Mouse (Mus musculus): ENCODE measurements around the gene Nup62. TPM values are rescaled to one million over a fixed set of nuclear protein-coding genes. Genes with fewer than 3 reads are reported as not detected.

Nup62 gene
- 88.6 and 98.6 TPM in 2 replicates for polyA plus RNA-seq (2015; fragmentation: Nextera tagmentation; extraction: Ambion mirVana)

DNA sequence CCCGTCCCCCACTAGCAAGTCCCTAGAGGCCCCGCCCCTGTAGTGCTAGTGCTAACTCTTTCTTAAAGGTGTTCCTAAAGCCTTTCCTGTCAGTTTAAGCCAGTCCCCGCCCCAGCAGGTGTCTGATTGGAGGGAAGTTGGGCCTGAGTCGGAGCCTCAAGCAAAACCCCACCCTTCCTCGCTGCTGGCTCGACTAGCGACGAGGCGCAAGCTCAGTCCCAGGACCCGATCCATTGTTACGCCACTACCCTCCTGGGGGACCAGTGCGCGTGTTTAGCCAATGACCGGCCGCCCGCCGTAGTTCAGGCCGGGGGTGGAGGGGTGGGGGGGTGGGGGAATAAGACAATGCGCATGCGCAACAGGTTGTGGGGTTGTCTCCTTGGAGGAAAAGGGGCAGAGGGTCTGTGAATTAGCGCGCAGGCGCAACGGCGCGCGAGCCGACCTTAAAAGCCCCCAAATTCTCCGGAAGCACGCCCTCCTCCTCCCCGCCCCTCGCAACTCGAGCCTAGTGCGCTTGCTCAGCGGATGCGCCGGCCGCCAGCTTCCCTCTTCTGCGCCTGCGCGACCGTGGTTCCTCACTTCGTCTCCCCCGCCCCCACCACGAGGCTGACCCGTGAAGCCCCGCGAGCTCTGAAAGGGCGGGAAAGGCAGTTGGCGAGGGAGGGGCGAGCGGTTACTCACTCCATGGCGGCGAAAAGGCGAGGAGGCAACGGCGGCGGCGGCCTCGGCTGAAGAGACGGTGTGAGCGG is at the start of gene Nup62, which contains the start of gene Il4i1:
Nup62 (plus strand) TSS at position 368 of the 749 bp plus-strand sequence.
Il4i1 (plus strand) TSS at position 667 of the 749 bp plus-strand sequence.
- WGBS: under 1% methylated on average over 54 of the region's 62 CpGs
- H3K4me3 ChIP-seq (ENCODE audit: low read length): peak within 1 kb of the TSS; percentile 83
- no peaks in the 10 kb centered on the region for H3K27me3 ChIP-seq (ENCODE audit: control insufficient read depth, insufficient read depth, low read depth, low read length)
- peak within 1 kb of the TSS; percentile 88 for H3K4me2 ChIP-seq (ENCODE audit: low read depth, low read length)
- H3K9ac ChIP-seq (ENCODE audit: low read length): peak within 1 kb of the TSS; percentile 96
- peaks cover 29% of the 10 kb centered on the region for H3K4me1 ChIP-seq (replicated peaks; ENCODE audit: control insufficient read depth, insufficient read depth, low read length)
- peaks cover 7% of the 10 kb centered on the region for H3K36me3 ChIP-seq (ENCODE audit: control insufficient read depth, insufficient read depth, low read length)
- H3K27ac ChIP-seq (ENCODE audit: low read length): peak within 1 kb of the TSS; percentile 97
- H3K9me3 ChIP-seq (ENCODE audit: control insufficient read depth, low read length): no peaks in the 10 kb centered on the region
- peak; percentile 94 for ATAC-seq (ENCODE audit: low read depth)

- 78% methylated on average over 5 of the region's 5 CpGs for WGBS
- H3K27me3 ChIP-seq (ENCODE audit: control insufficient read depth, insufficient read depth, low read depth, low read length): no peaks in the 10 kb centered on the region
- H3K4me2 ChIP-seq (ENCODE audit: low read depth, low read length): no peak overlapping the region
- H3K9ac ChIP-seq (ENCODE audit: low read length): no peak overlapping the region
- H3K9me3 ChIP-seq (ENCODE audit: control insufficient read depth, low read length): no peaks in the 10 kb centered on the region
- peaks cover 25% of the 10 kb centered on the region for H3K36me3 ChIP-seq (ENCODE audit: control insufficient read depth, insufficient read depth, low read length)
- H3K27ac ChIP-seq (ENCODE audit: low read length): no peak overlapping the region
- H3K4me3 ChIP-seq (ENCODE audit: low read length): no peak overlapping the region
- no peak for ATAC-seq (ENCODE audit: low read depth)
- no peaks in the 10 kb centered on the region for H3K4me1 ChIP-seq (replicated peaks; ENCODE audit: control insufficient read depth, insufficient read depth, low read length)
These were observed 47.8 kb upstream of the Nup62 start for GRCm38 (mm10) chr7:44768129-44768528.

DNA sequence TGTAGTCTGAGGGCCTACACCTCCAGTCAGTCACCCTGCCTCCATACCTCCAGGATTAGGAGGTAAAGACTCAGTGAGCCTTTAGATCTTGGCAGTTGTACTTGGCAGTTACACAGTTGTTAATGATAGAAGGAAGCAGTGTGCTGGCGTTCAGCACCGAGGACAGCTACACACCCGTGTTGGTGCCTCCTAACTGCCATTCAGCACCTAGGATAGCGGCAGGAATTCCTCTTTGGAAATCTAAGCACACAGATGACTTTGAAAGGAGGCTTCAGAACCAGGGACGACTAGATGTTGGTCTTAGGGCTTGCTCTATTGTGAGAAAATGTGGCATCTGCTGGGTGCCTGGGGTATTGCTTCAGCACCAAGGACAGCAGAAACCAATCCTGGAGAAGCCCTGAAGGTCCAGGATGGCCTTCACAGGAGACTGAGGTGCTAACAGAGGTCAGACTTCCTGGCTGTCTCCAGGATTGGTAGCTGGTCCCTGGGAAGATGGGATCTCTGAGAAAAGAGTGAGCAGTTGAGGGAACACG is 45.8 kb upstream of the Nup62 start:
- Histone ChIP-seq H3K9ac (ENCODE audit: low read length) (no peak overlapping the region), H3K4me3 (ENCODE audit: low read length) (no peak overlapping the region), H3K36me3 (ENCODE audit: control insufficient read depth, insufficient read depth, low read length) (peaks cover 33% of the 10 kb centered on the region), H3K4me1 (replicated peaks; ENCODE audit: control insufficient read depth, insufficient read depth, low read length) (no peaks in the 10 kb centered on the region), H3K4me2 (ENCODE audit: low read depth, low read length) (no peak overlapping the region), H3K27ac (ENCODE audit: low read length) (no peak overlapping the region), H3K27me3 (ENCODE audit: control insufficient read depth, insufficient read depth, low read depth, low read length) (no peaks in the 10 kb centered on the region), H3K9me3 (ENCODE audit: control insufficient read depth, low read length) (no peaks in the 10 kb centered on the region)
- ATAC-seq (ENCODE audit: low read depth): peak; percentile 43; the same call in 1 of the 2 replicates
- WGBS: 15% methylated on average over 6 of the region's 6 CpGs

DNA sequence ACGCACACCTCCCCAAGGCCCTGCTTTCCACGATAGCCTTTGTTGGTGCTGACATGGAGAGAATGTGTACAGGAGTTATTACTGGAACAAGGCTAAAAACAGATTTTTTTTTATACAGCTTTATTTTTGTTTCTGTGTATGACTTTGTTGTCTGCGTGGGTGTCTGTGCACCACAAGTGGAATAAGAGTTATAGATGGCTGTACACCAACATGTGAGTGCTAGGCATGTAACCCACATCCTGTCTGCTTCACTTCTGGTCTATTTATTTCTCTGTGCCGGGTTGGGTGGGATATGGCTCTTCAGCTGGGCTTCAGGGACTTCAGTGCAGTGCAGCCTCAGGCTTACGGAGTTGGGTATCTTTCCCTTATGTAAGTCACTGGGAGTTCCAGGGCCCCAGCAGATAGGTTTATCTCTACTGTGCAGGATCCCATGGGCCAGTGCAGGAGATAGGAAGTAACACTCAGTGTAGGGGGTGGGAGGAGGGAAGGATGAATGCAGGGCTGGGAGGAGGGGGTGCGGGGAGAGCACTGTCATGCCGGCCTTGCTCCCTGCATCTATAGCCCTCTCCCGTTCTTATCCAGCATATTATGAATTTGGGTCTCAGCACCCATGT is 43.2 kb upstream of the Nup62 start:
- no peak for ATAC-seq (ENCODE audit: low read depth)
- Histone ChIP-seq H3K36me3 (ENCODE audit: control insufficient read depth, insufficient read depth, low read length) (peaks cover 26% of the 10 kb centered on the region), H3K4me3 (ENCODE audit: low read length) (no peak overlapping the region), H3K27ac (ENCODE audit: low read length) (no peak overlapping the region), H3K4me2 (ENCODE audit: low read depth, low read length) (no peak overlapping the region), H3K9me3 (ENCODE audit: control insufficient read depth, low read length) (no peaks in the 10 kb centered on the region), H3K27me3 (ENCODE audit: control insufficient read depth, insufficient read depth, low read depth, low read length) (no peaks in the 10 kb centered on the region), H3K4me1 (replicated peaks; ENCODE audit: control insufficient read depth, insufficient read depth, low read length) (no peaks in the 10 kb centered on the region), H3K9ac (ENCODE audit: low read length) (no peak overlapping the region)
- 80% methylated on average over 8 of the region's 8 CpGs for WGBS

DNA sequence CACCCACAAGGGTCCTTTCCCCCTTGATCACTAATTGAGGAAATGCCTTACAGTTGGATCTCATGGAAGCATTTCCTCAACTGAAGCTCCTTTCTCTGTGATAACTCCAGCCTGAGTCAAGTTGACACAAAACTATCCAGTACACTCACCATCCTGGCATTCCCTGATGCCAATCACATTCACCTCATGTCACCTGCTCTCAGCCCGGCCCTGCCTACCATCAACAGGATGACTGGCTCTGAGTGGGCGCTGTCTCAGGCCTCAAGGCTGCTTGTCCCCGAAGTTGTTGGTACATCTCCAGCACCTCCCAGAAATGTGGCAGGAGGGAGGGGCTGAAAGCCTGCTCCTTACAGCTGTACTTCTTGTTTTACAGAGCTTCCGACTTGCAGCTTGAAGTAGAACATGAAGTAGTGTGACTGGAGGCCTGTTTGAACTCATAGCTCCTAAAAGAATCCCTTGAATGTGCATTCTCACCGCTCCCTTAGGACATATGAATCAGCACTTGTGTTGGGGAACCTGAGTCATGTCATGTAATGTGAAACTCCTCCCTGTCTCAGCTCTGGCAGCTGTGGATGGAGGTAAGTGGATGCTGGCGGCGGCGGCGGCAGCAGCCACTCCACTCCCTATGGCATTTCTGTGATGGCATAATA is 38.9 kb upstream of the Nup62 start:
- Histone ChIP-seq H3K4me3 (ENCODE audit: low read length) (no peak overlapping the region), H3K4me1 (replicated peaks; ENCODE audit: control insufficient read depth, insufficient read depth, low read length) (no peaks in the 10 kb centered on the region), H3K9ac (ENCODE audit: low read length) (no peak overlapping the region), H3K36me3 (ENCODE audit: control insufficient read depth, insufficient read depth, low read length) (peaks cover 13% of the 10 kb centered on the region), H3K4me2 (ENCODE audit: low read depth, low read length) (no peak overlapping the region), H3K9me3 (ENCODE audit: control insufficient read depth, low read length) (no peaks in the 10 kb centered on the region), H3K27me3 (ENCODE audit: control insufficient read depth, insufficient read depth, low read depth, low read length) (no peaks in the 10 kb centered on the region), H3K27ac (ENCODE audit: low read length) (no peak overlapping the region)
- no peak for ATAC-seq (ENCODE audit: low read depth)
- WGBS: 80% methylated on average over 9 of the region's 9 CpGs

DNA sequence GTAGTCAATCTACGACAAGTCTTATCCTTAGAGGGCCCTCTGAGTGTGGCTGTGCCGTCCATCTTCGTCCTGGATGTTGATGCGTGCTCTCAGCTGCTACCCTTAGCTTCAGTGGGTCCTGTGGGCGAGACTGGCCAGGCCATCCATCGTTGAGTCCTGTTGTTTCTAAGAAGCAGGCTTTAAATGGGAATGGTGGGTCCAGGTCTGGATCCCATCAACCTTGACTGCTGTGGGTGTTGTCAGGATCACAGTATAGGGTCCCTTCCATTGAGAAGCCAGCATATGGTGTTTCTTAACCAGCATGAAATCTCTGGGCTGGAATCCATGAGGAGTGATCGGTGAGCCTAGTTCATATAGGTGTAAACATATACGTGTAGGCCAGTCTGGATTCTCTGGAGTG is 35.8 kb upstream of the Nup62 start:
- no peaks in the 10 kb centered on the region for H3K27me3 ChIP-seq (ENCODE audit: control insufficient read depth, insufficient read depth, low read depth, low read length)
- no peak overlapping the region for H3K27ac ChIP-seq (ENCODE audit: low read length)
- H3K9ac ChIP-seq (ENCODE audit: low read length): no peak overlapping the region
- H3K4me3 ChIP-seq (ENCODE audit: low read length): no peak overlapping the region
- 75% methylated on average over 8 of the region's 8 CpGs for WGBS
- no peaks in the 10 kb centered on the region for H3K4me1 ChIP-seq (replicated peaks; ENCODE audit: control insufficient read depth, insufficient read depth, low read length)
- no peak for ATAC-seq (ENCODE audit: low read depth)
- no peaks in the 10 kb centered on the region for H3K9me3 ChIP-seq (ENCODE audit: control insufficient read depth, low read length)
- H3K4me2 ChIP-seq (ENCODE audit: low read depth, low read length): no peak overlapping the region
- H3K36me3 ChIP-seq (ENCODE audit: control insufficient read depth, insufficient read depth, low read length): peaks cover 3% of the 10 kb centered on the region; the same call in 1 of the 2 replicates

DNA sequence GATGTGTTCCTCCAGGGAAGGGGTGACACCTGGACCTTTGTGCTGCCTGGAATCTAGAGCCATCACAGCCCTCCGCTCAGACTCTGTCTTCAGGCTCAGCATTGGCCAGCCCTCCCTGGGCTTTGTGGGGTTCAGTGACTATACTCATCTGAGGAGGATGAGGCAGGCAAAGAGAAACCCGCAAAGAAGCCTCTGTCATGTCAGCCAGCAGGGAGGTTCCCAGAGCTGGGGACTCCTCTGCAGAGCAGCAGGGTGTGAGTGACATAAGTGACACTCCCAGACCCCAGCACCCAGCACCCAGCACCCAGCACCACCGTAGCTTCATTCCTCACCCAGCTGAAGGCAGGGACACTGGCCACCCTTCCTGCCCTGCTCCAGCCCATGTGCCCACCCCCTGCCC is 26.4 kb upstream of the Nup62 start:
- H3K27ac ChIP-seq (ENCODE audit: low read length): no peak overlapping the region
- no peak for ATAC-seq (ENCODE audit: low read depth)
- H3K4me1 ChIP-seq (replicated peaks; ENCODE audit: control insufficient read depth, insufficient read depth, low read length): no peaks in the 10 kb centered on the region
- H3K9ac ChIP-seq (ENCODE audit: low read length): no peak overlapping the region
- H3K4me2 ChIP-seq (ENCODE audit: low read depth, low read length): no peak overlapping the region
- no peaks in the 10 kb centered on the region; the same call in 1 of the 2 replicates for H3K9me3 ChIP-seq (ENCODE audit: control insufficient read depth, low read length)
- no peaks in the 10 kb centered on the region for H3K36me3 ChIP-seq (ENCODE audit: control insufficient read depth, insufficient read depth, low read length)
- H3K27me3 ChIP-seq (ENCODE audit: control insufficient read depth, insufficient read depth, low read depth, low read length): no peaks in the 10 kb centered on the region
- WGBS: 64% methylated on average over 3 of the region's 3 CpGs
- no peak overlapping the region for H3K4me3 ChIP-seq (ENCODE audit: low read length)

DNA sequence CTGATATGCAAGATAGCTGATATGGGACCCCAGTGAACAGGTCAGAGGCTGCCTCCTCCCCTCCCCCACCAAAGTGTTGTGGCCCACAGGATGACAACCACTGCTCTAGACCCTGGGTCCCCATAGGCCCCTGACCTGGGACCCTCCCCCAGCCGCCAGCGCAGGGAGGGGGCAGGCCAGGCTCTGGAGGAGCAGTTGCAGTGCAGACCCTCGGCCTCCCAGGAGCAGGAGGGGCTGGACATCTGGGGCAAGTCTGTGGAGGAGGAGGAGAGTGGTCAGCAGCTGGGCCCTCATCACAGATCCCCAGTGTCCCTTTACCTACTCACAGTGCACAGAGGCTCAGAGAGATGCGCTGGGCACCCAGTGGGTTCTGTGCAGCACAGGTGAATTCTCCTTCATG is 25.8 kb upstream of the Nup62 start:
- Histone ChIP-seq H3K27me3 (ENCODE audit: control insufficient read depth, insufficient read depth, low read depth, low read length) (no peaks in the 10 kb centered on the region), H3K4me1 (replicated peaks; ENCODE audit: control insufficient read depth, insufficient read depth, low read length) (no peaks in the 10 kb centered on the region), H3K9me3 (ENCODE audit: control insufficient read depth, low read length) (no peaks in the 10 kb centered on the region; the same call in 1 of the 2 replicates), H3K27ac (ENCODE audit: low read length) (no peak overlapping the region), H3K4me3 (ENCODE audit: low read length) (no peak overlapping the region), H3K4me2 (ENCODE audit: low read depth, low read length) (no peak overlapping the region), H3K9ac (ENCODE audit: low read length) (no peak overlapping the region), H3K36me3 (ENCODE audit: control insufficient read depth, insufficient read depth, low read length) (no peaks in the 10 kb centered on the region)
- ATAC-seq (ENCODE audit: low read depth): no peak
- 56% methylated on average over 4 of the region's 4 CpGs for WGBS

GRCm38 (mm10) chr7:44792781-44793180 is 23.1 kb upstream of the Nup62 start:
- ATAC-seq (ENCODE audit: low read depth): no peak
- no peak overlapping the region for H3K9ac ChIP-seq (ENCODE audit: low read length)
- H3K4me2 ChIP-seq (ENCODE audit: low read depth, low read length): no peak overlapping the region
- no peak overlapping the region for H3K4me3 ChIP-seq (ENCODE audit: low read length)
- no peaks in the 10 kb centered on the region for H3K36me3 ChIP-seq (ENCODE audit: control insufficient read depth, insufficient read depth, low read length)
- 76% methylated on average over 6 of the region's 6 CpGs for WGBS
- H3K4me1 ChIP-seq (replicated peaks; ENCODE audit: control insufficient read depth, insufficient read depth, low read length): no peaks in the 10 kb centered on the region
- no peak overlapping the region for H3K27ac ChIP-seq (ENCODE audit: low read length)
- H3K27me3 ChIP-seq (ENCODE audit: control insufficient read depth, insufficient read depth, low read depth, low read length): no peaks in the 10 kb centered on the region
- H3K9me3 ChIP-seq (ENCODE audit: control insufficient read depth, low read length): no peaks in the 10 kb centered on the region; the same call in 1 of the 2 replicates

All from lung, embryonic 16.5 days (tissue).